Mouse (Mus musculus) CH12.LX (cell line): ENCODE measurements at regions not wholly inside any gene's neighbourhood (a gene's known extent, or its start where the extent isn't known, plus 50 kb on each side); places are given as distances from the start of the nearest gene placed in this dataset.

Experiments
- DNase-seq: peaks from one replicate; pipeline ENCODE4 v3.0.0-alpha.2; 2013; ENCODE audit errors: extremely low read depth
- H3K27ac ChIP-seq: 2 replicates; pipeline ENCODE4 v1.5.1; 2012; ENCODE audit warnings: low read depth, mild to moderate bottlenecking, control low read depth, moderate library complexity; ENCODE audit not compliant: insufficient read depth
- H3K27me3 ChIP-seq: replicated peaks from 2 replicates; pipeline ENCODE3; 2012; ENCODE audit warnings: inconsistent platforms
- H3K36me3 ChIP-seq, 2 experiments: replicated peaks in 1 of 2; 2 replicates each; pipeline versions ENCODE3 to v1.6.1; 2012; ENCODE audit warnings: inconsistent platforms in 1 of 2, low read length in 1 of 2, mild to moderate bottlenecking in 1 of 2, mixed read lengths in 1 of 2, moderate library complexity in 1 of 2; ENCODE audit not compliant: control insufficient read depth in 1 of 2, insufficient read depth in 1 of 2
- H3K4me1 ChIP-seq, 2 experiments: 2 replicates each; pipeline ENCODE4 v1.6.1; 2012; ENCODE audit warnings: inconsistent platforms in 1 of 2, moderate library complexity in 1 of 2; ENCODE audit not compliant: insufficient read depth in 2 of 2, control insufficient read depth in 1 of 2
- H3K4me2 ChIP-seq: 2 replicates; pipeline ENCODE4 v1.6.1; 2012; ENCODE audit warnings: low read depth, mild to moderate bottlenecking, control low read depth; ENCODE audit not compliant: poor library complexity, insufficient read depth, severe bottlenecking
- H3K4me3 ChIP-seq, 3 experiments: fragments of 150-350 bp in 1 of 3; sonication (generic) in 1 of 3; replicated peaks in 1 of 3; 2 replicates each; pipeline versions ENCODE3 to v1.5.1; 2011 to 2012; ENCODE audit warnings: low read depth in 2 of 3, low read length in 2 of 3, mild to moderate bottlenecking in 2 of 3, moderate library complexity in 2 of 3, control low read depth in 1 of 3, improper control_type of control experiment in 1 of 3, inconsistent platforms in 1 of 3, mixed read lengths in 1 of 3; ENCODE audit not compliant: poor library complexity in 1 of 3
- H3K79me2 ChIP-seq: replicated peaks from 2 replicates; pipeline ENCODE4 v1.6.1; 2012; ENCODE audit warnings: mild to moderate bottlenecking, moderate library complexity; ENCODE audit not compliant: control insufficient read depth, poor library complexity, insufficient read depth, severe bottlenecking; ENCODE audit errors: extremely low read depth
- H3K9ac ChIP-seq: 2 replicates; pipeline ENCODE4 v1.6.1; 2012; ENCODE audit warnings: low read depth, mild to moderate bottlenecking, control low read depth, moderate library complexity; ENCODE audit not compliant: insufficient read depth
- H3K9me3 ChIP-seq: replicated peaks from 2 replicates; pipeline ENCODE3; 2012; ENCODE audit warnings: low read length, inconsistent platforms, mixed read lengths
- CHD1 ChIP-seq: IDR thresholded peaks from 2 replicates; pipeline ENCODE4 v1.6.1; 2012; ENCODE audit warnings: low read depth, low read length, improper control_type of control experiment, inconsistent platforms
- CHD2 ChIP-seq: IDR thresholded peaks from 2 replicates; pipeline ENCODE4 v1.6.1; 2011; ENCODE audit warnings: low read length, improper control_type of control experiment
- CTCF ChIP-seq, 2 experiments: IDR thresholded peaks in 1 of 2; conservative IDR thresholded peaks in 1 of 2; 2 replicates each; pipeline ENCODE4 v1.5.1; 2011 to 2012; ENCODE audit warnings: low read depth in 2 of 2, low read length in 2 of 2, improper control_type of control experiment in 1 of 2, inconsistent platforms in 1 of 2, mild to moderate bottlenecking in 1 of 2, moderate library complexity in 1 of 2
- ETS1 ChIP-seq: conservative IDR thresholded peaks from 2 replicates; pipeline ENCODE4 v1.6.1; 2012; ENCODE audit warnings: low read depth, mild to moderate bottlenecking, inconsistent platforms, low read length, improper control_type of control experiment, moderate library complexity
- GABPA ChIP-seq: IDR thresholded peaks from 2 replicates; pipeline ENCODE4 v1.6.1; 2012; ENCODE audit warnings: low read depth, low read length, improper control_type of control experiment, inconsistent platforms; ENCODE audit not compliant: insufficient replicate concordance
- HCFC1 ChIP-seq: IDR thresholded peaks from 2 replicates; pipeline ENCODE4 v1.6.1; 2012; ENCODE audit warnings: low read depth, mild to moderate bottlenecking, inconsistent platforms, low read length, improper control_type of control experiment
- IRF4 ChIP-seq: IDR thresholded peaks from 2 replicates; pipeline ENCODE4 v1.6.1; 2014; ENCODE audit warnings: low read depth, mild to moderate bottlenecking, inconsistent platforms, low read length, improper control_type of control experiment
- MAFK ChIP-seq: IDR thresholded peaks from 2 replicates; pipeline ENCODE4 v1.6.1; 2011; ENCODE audit warnings: low read length, improper control_type of control experiment; ENCODE audit not compliant: insufficient replicate concordance
- MAX ChIP-seq: IDR thresholded peaks from 2 replicates; pipeline ENCODE4 v1.6.1; 2011; ENCODE audit warnings: low read length, improper control_type of control experiment
- MEF2A ChIP-seq: IDR thresholded peaks from 2 replicates; pipeline ENCODE4 v1.6.1; 2014; ENCODE audit warnings: low read depth, mild to moderate bottlenecking, inconsistent platforms, low read length, improper control_type of control experiment, borderline replicate concordance
- MXI1 ChIP-seq: IDR thresholded peaks from 2 replicates; pipeline ENCODE4 v1.6.1; 2011; ENCODE audit warnings: mild to moderate bottlenecking, low read depth, low read length, improper control_type of control experiment
- NELFE ChIP-seq: IDR thresholded peaks from 2 replicates; pipeline ENCODE4 v1.6.1; 2011; ENCODE audit warnings: low read depth, low read length, improper control_type of control experiment
- POLR2A ChIP-seq: IDR thresholded peaks from 2 replicates; pipeline ENCODE4 v1.6.1; 2011; ENCODE audit warnings: low read depth, mild to moderate bottlenecking, improper control_type of control experiment, low read length
- POLR2AphosphoS2 ChIP-seq: IDR thresholded peaks from 2 replicates; pipeline ENCODE4 v1.6.1; 2011; ENCODE audit warnings: low read depth, low read length, improper control_type of control experiment
- RCOR1 ChIP-seq: conservative IDR thresholded peaks from 2 replicates; pipeline ENCODE4 v1.6.1; 2012; ENCODE audit warnings: low read depth, mild to moderate bottlenecking, inconsistent platforms, low read length, improper control_type of control experiment
- SMC3 ChIP-seq: IDR thresholded peaks from 2 replicates; pipeline ENCODE4 v1.6.1; 2011; ENCODE audit warnings: low read depth, low read length, improper control_type of control experiment
- TBP ChIP-seq: conservative IDR thresholded peaks from 2 replicates; pipeline ENCODE4 v1.6.1; 2011; ENCODE audit warnings: low read depth, low read length, improper control_type of control experiment
- TCF12 ChIP-seq: IDR thresholded peaks from 2 replicates; pipeline ENCODE4 v1.6.1; 2014; ENCODE audit warnings: low read depth, mild to moderate bottlenecking, inconsistent platforms, low read length, improper control_type of control experiment
- USF1 ChIP-seq: IDR thresholded peaks from 2 replicates; pipeline ENCODE4 v1.6.1; 2014; ENCODE audit warnings: low read depth, mild to moderate bottlenecking, inconsistent platforms, low read length, improper control_type of control experiment
- ZKSCAN1 ChIP-seq: IDR thresholded peaks from 2 replicates; pipeline ENCODE4 v1.6.1; 2012; ENCODE audit warnings: low read depth, inconsistent platforms, low read length, improper control_type of control experiment, borderline replicate concordance
- ZNF384 ChIP-seq: IDR thresholded peaks from 2 replicates; pipeline ENCODE4 v1.6.1; 2012; ENCODE audit warnings: low read depth, low read length, improper control_type of control experiment, inconsistent platforms
- dilution Hi-C: fragments of 300-500 bp; cut with MboI; formaldehyde crosslinking; loops from 2 replicates; pipeline ENCODE4 v1.14.3; 2020; ENCODE audit warnings: low sequenced_read_pairs; ENCODE audit not compliant: extremely low pct_unique_long_range_greater_than_20kb, extremely low pct_ligation_motif_present
- in situ Hi-C: fragments of 300-500 bp; cut with MboI; formaldehyde crosslinking; loops from 3 replicates; pipeline ENCODE4 v1.14.3; 2019; ENCODE audit warnings: low sequenced_read_pairs, low pct_ligation_motif_present, low pct_unique_long_range_greater_than_20kb, mixed read lengths

GRCm38 (mm10) chr15:17048867-17049628 lies 320.5 kb downstream of the Cdh9 start:
- Histone ChIP-seq H3K4me1 (no peaks in the 10 kb centered on the region), H3K27me3 (no peaks in the 10 kb centered on the region), H3K4me2 (no peak overlapping the region), H3K4me3 (no peak overlapping the region), H3K36me3 (no peaks in the 10 kb centered on the region), H3K9me3 (peaks cover 36% of the 10 kb centered on the region), H3K79me2 (no peaks in the 10 kb centered on the region), H3K27ac (no peak overlapping the region), H3K9ac (no peak overlapping the region)
- TF ChIP-seq CHD2 (no peak), SMC3 (no peak), TCF12 (no peak), POLR2A (no peak), RCOR1 (no peak), ZNF384 (no peak), NELFE (no peak), TBP (no peak), MAFK (no peak), MXI1 (no peak), USF1 (no peak), MEF2A (no peak), CHD1 (no peak), HCFC1 (no peak), ETS1 (no peak), GABPA (no peak), MAX (no peak), IRF4 (no peak), CTCF (conservative IDR thresholded peaks at IDR 0.05 in 1 of 2, IDR thresholded peaks at IDR 0.05 in 1 of 2; ENCODE audit: low read depth in 2 of 2, low read length in 2 of 2) (no peak), ZKSCAN1 (no peak)
- in situ Hi-C loops = no loop called here
- dilution Hi-C loops = no loop called here
- DNase-seq = no peak

GRCm38 (mm10) chr15:17069772-17070171 lies 341.2 kb downstream of the Cdh9 start:
- no peak for DNase-seq
- Histone ChIP-seq H3K4me1 (no peaks in the 10 kb centered on the region), H3K9me3 (peaks cover 34% of the 10 kb centered on the region), H3K79me2 (no peaks in the 10 kb centered on the region), H3K27ac (no peak overlapping the region), H3K9ac (no peak overlapping the region), H3K36me3 (no peaks in the 10 kb centered on the region), H3K4me3 (no peak overlapping the region), H3K4me2 (no peak overlapping the region), H3K27me3 (no peaks in the 10 kb centered on the region)
- in situ Hi-C loops = no loop called here
- TF ChIP-seq ZNF384 = no peak
- no peak for TF ChIP-seq POLR2AphosphoS2
- dilution Hi-C loops = no loop called here
